Mouse (Mus musculus): Measurements from ENCODE around the gene Ttc21a. TPM values are rescaled to one million over a fixed set of nuclear protein-coding genes. Genes with fewer than 3 reads are reported as not detected.
A peak's percentile ranks its signal among the peaks of the same experiment; 100 is the strongest.
"Not testable (repeated sequence)": the region's sequence is repeated elsewhere in the genome, so short reads cannot be mapped to it uniquely, and the experiment has no call there.

Ttc21a gene
- polyA plus RNA-seq, 1 experiment from 2014 or later = 0.10 TPM

- Histone ChIP-seq H3K9ac (replicated peaks; ENCODE audit: low read length) (0 out of 2 replicates have a peak overlapping the region, but pooled peaks have one; percentile 15), H3K36me3 (replicated peaks; ENCODE audit: control insufficient read depth, insufficient read depth, low read depth, low read length) (no peaks in the 10 kb centered on the region), H3K4me1 (ENCODE audit: control insufficient read depth, insufficient read depth, low read length) (no peaks in the 10 kb centered on the region), H3K27ac (replicated peaks; ENCODE audit: low read depth, low read length) (no peak overlapping the region), H3K4me3 (ENCODE audit: low read depth, low read length) (peak overlapping the region; percentile 34), H3K4me2 (ENCODE audit: low read depth, low read length) (peak overlapping the region; percentile 89), H3K9me3 (replicated peaks; ENCODE audit: control insufficient read depth, low read length) (no peaks in the 10 kb centered on the region), H3K27me3 (ENCODE audit: control insufficient read depth, insufficient read depth, low read length) (no peaks in the 10 kb centered on the region)
- WGBS = 2% methylated on average over 59 of the region's 60 CpGs
- DNase-seq (ENCODE audit: low spot score) (peak; percentile 96), ATAC-seq (replicated peaks; ENCODE audit: insufficient number of reproducible peaks, low FRiP score, low TSS enrichment, low read depth) (peak; percentile 93)
Observed at GRCm38 (mm10) chr9:120010781-120011511, 73.5 kb downstream of the Ttc21a start.

GRCm38 (mm10) chr9:120011533-120011932 lies 74.1 kb downstream of the Ttc21a start:
- Histone ChIP-seq H3K4me3 (ENCODE audit: low read depth, low read length) (peak overlapping the region; percentile 34), H3K36me3 (replicated peaks; ENCODE audit: control insufficient read depth, insufficient read depth, low read depth, low read length) (no peaks in the 10 kb centered on the region), H3K9ac (replicated peaks; ENCODE audit: low read length) (no peak overlapping the region), H3K27me3 (ENCODE audit: control insufficient read depth, insufficient read depth, low read length) (no peaks in the 10 kb centered on the region), H3K9me3 (replicated peaks; ENCODE audit: control insufficient read depth, low read length) (no peaks in the 10 kb centered on the region), H3K4me2 (ENCODE audit: low read depth, low read length) (peak overlapping the region; percentile 89), H3K4me1 (ENCODE audit: control insufficient read depth, insufficient read depth, low read length) (no peaks in the 10 kb centered on the region), H3K27ac (replicated peaks; ENCODE audit: low read depth, low read length) (no peak overlapping the region)
- ATAC-seq (replicated peaks; ENCODE audit: insufficient number of reproducible peaks, low FRiP score, low TSS enrichment, low read depth) (peak; percentile 31), DNase-seq (ENCODE audit: low spot score) (peak; percentile 82)
- WGBS = 3% methylated on average over 10 of the region's 10 CpGs

- H3K27ac ChIP-seq (replicated peaks; ENCODE audit: low read depth, low read length); H3K4me1 ChIP-seq (ENCODE audit: control insufficient read depth, insufficient read depth, low read length); ATAC-seq (replicated peaks; ENCODE audit: insufficient number of reproducible peaks, low FRiP score, low TSS enrichment, low read depth); H3K4me2 ChIP-seq (ENCODE audit: low read depth, low read length); H3K36me3 ChIP-seq (replicated peaks; ENCODE audit: control insufficient read depth, insufficient read depth, low read depth, low read length); DNase-seq (ENCODE audit: low spot score); H3K9ac ChIP-seq (replicated peaks; ENCODE audit: low read length); H3K9me3 ChIP-seq (replicated peaks; ENCODE audit: control insufficient read depth, low read length); H3K4me3 ChIP-seq (ENCODE audit: low read depth, low read length); H3K27me3 ChIP-seq (ENCODE audit: control insufficient read depth, insufficient read depth, low read length): not testable (repeated sequence)
- WGBS = 79% methylated on average over 6 of the region's 6 CpGs
Observed at GRCm38 (mm10) chr9:120012161-120012560, 74.8 kb downstream of the Ttc21a start.

- no peaks in the 10 kb centered on the region for H3K36me3 ChIP-seq (replicated peaks; ENCODE audit: control insufficient read depth, insufficient read depth, low read depth, low read length)
- H3K4me1 ChIP-seq (ENCODE audit: control insufficient read depth, insufficient read depth, low read length) = no peaks in the 10 kb centered on the region
- ATAC-seq (replicated peaks; ENCODE audit: insufficient number of reproducible peaks, low FRiP score, low TSS enrichment, low read depth) (no peak), DNase-seq (ENCODE audit: low spot score) (no peak)
- H3K4me2 ChIP-seq (ENCODE audit: low read depth, low read length) = no peak overlapping the region
- H3K27me3 ChIP-seq (ENCODE audit: control insufficient read depth, insufficient read depth, low read length) = no peaks in the 10 kb centered on the region
- WGBS = 87% methylated on average over 5 of the region's 5 CpGs
- no peaks in the 10 kb centered on the region for H3K9me3 ChIP-seq (replicated peaks; ENCODE audit: control insufficient read depth, low read length)
- no peak overlapping the region for H3K9ac ChIP-seq (replicated peaks; ENCODE audit: low read length)
- H3K27ac ChIP-seq (replicated peaks; ENCODE audit: low read depth, low read length) = no peak overlapping the region
- no peak overlapping the region for H3K4me3 ChIP-seq (ENCODE audit: low read depth, low read length)
Observed at GRCm38 (mm10) chr9:120012781-120013180, 75.4 kb downstream of the Ttc21a start.

DNA sequence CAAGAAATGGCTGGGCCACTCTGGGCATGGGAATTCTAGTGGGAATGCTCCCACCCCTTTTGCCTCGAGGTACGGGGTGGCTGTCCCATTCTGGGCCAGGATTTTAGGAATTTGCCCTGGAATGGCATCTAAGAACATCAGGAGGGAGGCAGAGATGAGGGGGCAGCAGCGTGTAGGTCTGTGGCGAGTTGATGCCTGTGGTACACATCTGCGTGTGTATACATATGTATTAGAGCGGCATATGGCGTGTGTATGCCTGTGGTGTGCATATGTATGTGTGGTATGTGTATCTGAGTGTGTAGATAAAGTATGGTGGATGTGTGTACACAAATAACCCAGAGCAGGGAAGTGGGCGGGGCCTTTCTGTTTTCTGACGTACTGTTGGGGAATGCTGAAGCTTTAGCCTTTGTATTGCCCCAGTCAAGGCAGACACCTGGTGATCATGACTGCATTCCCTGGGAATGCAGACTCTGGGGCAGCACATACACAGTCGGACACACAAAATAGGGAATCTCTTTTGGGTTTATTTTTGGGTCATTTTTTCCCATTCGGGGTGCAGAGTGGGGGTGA lies 75.9 kb downstream of the Ttc21a start:
- WGBS = 70% methylated on average over 11 of the region's 11 CpGs
- no peaks in the 10 kb centered on the region for H3K36me3 ChIP-seq (replicated peaks; ENCODE audit: control insufficient read depth, insufficient read depth, low read depth, low read length)
- no peak overlapping the region for H3K4me2 ChIP-seq (ENCODE audit: low read depth, low read length)
- no peak overlapping the region for H3K4me3 ChIP-seq (ENCODE audit: low read depth, low read length)
- no peaks in the 10 kb centered on the region for H3K9me3 ChIP-seq (replicated peaks; ENCODE audit: control insufficient read depth, low read length)
- no peak for ATAC-seq (replicated peaks; ENCODE audit: insufficient number of reproducible peaks, low FRiP score, low TSS enrichment, low read depth)
- H3K9ac ChIP-seq (replicated peaks; ENCODE audit: low read length) = no peak overlapping the region
- no peak for DNase-seq (ENCODE audit: low spot score)
- H3K4me1 ChIP-seq (ENCODE audit: control insufficient read depth, insufficient read depth, low read length) = no peaks in the 10 kb centered on the region
- no peak overlapping the region for H3K27ac ChIP-seq (replicated peaks; ENCODE audit: low read depth, low read length)
- no peaks in the 10 kb centered on the region for H3K27me3 ChIP-seq (ENCODE audit: control insufficient read depth, insufficient read depth, low read length)

GRCm38 (mm10) chr9:120014828-120015227 lies 77.4 kb downstream of the Ttc21a start:
- Histone ChIP-seq H3K9ac (replicated peaks; ENCODE audit: low read length) (no peak overlapping the region), H3K4me1 (ENCODE audit: control insufficient read depth, insufficient read depth, low read length) (no peaks in the 10 kb centered on the region), H3K27me3 (ENCODE audit: control insufficient read depth, insufficient read depth, low read length) (no peaks in the 10 kb centered on the region), H3K4me2 (ENCODE audit: low read depth, low read length) (no peak overlapping the region), H3K4me3 (ENCODE audit: low read depth, low read length) (no peak overlapping the region), H3K9me3 (replicated peaks; ENCODE audit: control insufficient read depth, low read length) (no peaks in the 10 kb centered on the region), H3K36me3 (replicated peaks; ENCODE audit: control insufficient read depth, insufficient read depth, low read depth, low read length) (no peaks in the 10 kb centered on the region), H3K27ac (replicated peaks; ENCODE audit: low read depth, low read length) (no peak overlapping the region)
- DNase-seq (ENCODE audit: low spot score) = no peak
- ATAC-seq (replicated peaks; ENCODE audit: insufficient number of reproducible peaks, low FRiP score, low TSS enrichment, low read depth) = no peak
- 58% methylated on average over 6 of the region's 6 CpGs for WGBS

DNA sequence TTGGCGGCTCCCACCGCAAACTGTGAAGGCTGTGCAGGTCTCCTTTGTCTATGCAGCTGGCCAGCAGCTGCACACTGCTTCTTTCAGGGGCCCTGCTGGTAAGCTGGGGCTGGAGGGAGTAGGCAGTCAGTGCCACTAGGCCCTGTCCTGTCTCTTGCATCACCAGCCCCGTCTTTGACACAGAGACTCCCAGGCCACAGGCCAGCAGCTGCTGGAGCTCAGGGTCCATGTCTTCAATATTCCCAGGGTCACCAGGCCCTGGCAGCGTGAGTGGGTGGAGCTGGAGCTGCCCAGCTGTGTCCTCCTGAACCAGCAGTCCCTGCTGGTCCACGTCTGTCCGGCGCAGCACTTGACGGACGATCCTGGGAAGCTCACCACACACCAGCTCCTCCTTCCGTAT lies 79.5 kb downstream of the Ttc21a start:
- Histone ChIP-seq H3K4me1 (ENCODE audit: control insufficient read depth, insufficient read depth, low read length) (no peaks in the 10 kb centered on the region; the same call in none of the 2 replicates), H3K4me3 (ENCODE audit: low read depth, low read length) (no peak overlapping the region), H3K9me3 (replicated peaks; ENCODE audit: control insufficient read depth, low read length) (no peaks in the 10 kb centered on the region), H3K27ac (replicated peaks; ENCODE audit: low read depth, low read length) (no peak overlapping the region), H3K36me3 (replicated peaks; ENCODE audit: control insufficient read depth, insufficient read depth, low read depth, low read length) (no peaks in the 10 kb centered on the region), H3K27me3 (ENCODE audit: control insufficient read depth, insufficient read depth, low read length) (no peaks in the 10 kb centered on the region), H3K4me2 (ENCODE audit: low read depth, low read length) (no peak overlapping the region), H3K9ac (replicated peaks; ENCODE audit: low read length) (no peak overlapping the region)
- 77% methylated on average over 10 of the region's 10 CpGs for WGBS
- no peak for DNase-seq (ENCODE audit: low spot score)
- no peak for ATAC-seq (replicated peaks; ENCODE audit: insufficient number of reproducible peaks, low FRiP score, low TSS enrichment, low read depth)
